Mouse (Mus musculus) ES-E14 (cell line): ENCODE data around the gene Stxbp5l. TPM values are rescaled to one million over a fixed set of nuclear protein-coding genes. Genes with fewer than 3 reads are reported as not detected.

Experiments used
- DNase-seq: peaks from one replicate; pipeline ENCODE4 v3.0.0-alpha.2; 2013; ENCODE audit warnings: low read depth, low spot score
- H3K27ac ChIP-seq: 2 replicates; pipeline ENCODE4 v1.5.1; 2012; ENCODE audit warnings: low read depth, mild to moderate bottlenecking, low read length, moderate library complexity, mixed read lengths; ENCODE audit not compliant: poor library complexity, insufficient read depth, severe bottlenecking
- H3K36me3 ChIP-seq: 2 replicates; pipeline ENCODE4 v1.6.1; 2012; ENCODE audit warnings: mild to moderate bottlenecking, low read length, moderate library complexity, mixed read lengths; ENCODE audit not compliant: control insufficient read depth, poor library complexity, insufficient read depth, severe bottlenecking
- H3K4me1 ChIP-seq, 2 experiments: fragments of 150-350 bp in 1 of 2; sonication (generic) in 1 of 2; 2 replicates each; pipeline ENCODE4 v1.6.1; 2012; ENCODE audit warnings: low read length in 2 of 2, mild to moderate bottlenecking in 1 of 2, mixed read lengths in 1 of 2; ENCODE audit not compliant: control insufficient read depth in 2 of 2, insufficient read depth in 2 of 2, poor library complexity in 1 of 2
- H3K4me3 ChIP-seq, 2 experiments: fragments of 150-350 bp in 1 of 2; sonication (generic) in 1 of 2; 2 replicates each; pipeline ENCODE4 v1.5.1; 2012; ENCODE audit warnings: low read length in 2 of 2, low read depth in 1 of 2, mild to moderate bottlenecking in 1 of 2, mixed read lengths in 1 of 2; ENCODE audit not compliant: insufficient read depth in 1 of 2, poor library complexity in 1 of 2, severe bottlenecking in 1 of 2
- H3K9ac ChIP-seq: 2 replicates; pipeline ENCODE4 v1.6.1; 2012; ENCODE audit warnings: low read depth, mild to moderate bottlenecking, low read length, mixed read lengths; ENCODE audit not compliant: poor library complexity, insufficient read depth, severe bottlenecking
- H3K9me3 ChIP-seq: fragments of 150-350 bp; sonication (generic); 2 replicates; pipeline ENCODE4 v1.6.1; 2012; ENCODE audit warnings: low read depth, mild to moderate bottlenecking, low read length; ENCODE audit not compliant: control insufficient read depth, insufficient read depth
- CHD2 ChIP-seq: IDR thresholded peaks from 2 replicates; pipeline ENCODE4 v1.6.1; 2014; ENCODE audit warnings: mild to moderate bottlenecking, low read depth, low read length, inconsistent platforms
- HCFC1 ChIP-seq: IDR thresholded peaks from 2 replicates; pipeline ENCODE4 v1.6.1; 2012; ENCODE audit warnings: low read length, inconsistent platforms, borderline replicate concordance; ENCODE audit not compliant: insufficient read depth
- MAFK ChIP-seq: IDR thresholded peaks from 2 replicates; pipeline ENCODE4 v1.6.1; 2014; ENCODE audit warnings: mild to moderate bottlenecking, low read depth, low read length, inconsistent platforms; ENCODE audit not compliant: insufficient read depth
- ZC3H11A ChIP-seq: IDR thresholded peaks from 2 replicates; pipeline ENCODE4 v1.6.1; 2012; ENCODE audit warnings: low read depth, mild to moderate bottlenecking, inconsistent platforms, low read length, borderline replicate concordance
- ZNF384 ChIP-seq: IDR thresholded peaks from 2 replicates; pipeline ENCODE4 v1.6.1; 2012; ENCODE audit warnings: low read depth, low read length, inconsistent platforms
- in situ Hi-C, 2 experiments: fragments of 600-800 bp; cut with MboI; formaldehyde crosslinking; loops; one replicate each; pipeline ENCODE4 v1.15.1; 2025; ENCODE audit warnings: low sequenced_read_pairs in 2 of 2, inconsistent platforms in 1 of 2; ENCODE audit not compliant: unreplicated experiment in 2 of 2
- total RNA-seq: library from RNA; depleted of rRNA; stranded (reverse); fragments of 300-350 nt; gene quantifications from 2 replicates; pipeline ENCODE4 v1.2.3, GENCODE M21; 2012; rRNA removed

Stxbp5l gene
- total RNA-seq, 1 experiment = 0.31 TPM

DNA sequence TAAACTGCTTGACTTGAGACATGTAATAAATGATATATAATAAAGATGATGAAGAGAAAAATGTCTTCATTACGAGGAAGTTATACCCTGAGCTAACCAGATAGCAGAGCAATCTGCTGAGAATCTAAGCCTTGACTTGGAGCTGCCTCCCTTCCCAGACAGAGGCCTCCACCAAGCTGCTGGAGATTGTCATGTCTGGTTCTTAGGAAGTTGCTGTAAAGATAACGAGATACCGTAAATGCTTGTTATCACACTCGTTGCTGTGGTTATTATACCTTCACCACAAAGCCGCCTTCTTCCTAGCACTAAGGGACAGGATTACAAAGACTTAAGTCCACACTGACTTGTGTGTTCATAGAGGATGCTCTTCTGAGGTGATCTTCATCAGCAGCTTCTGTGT is 312.4 kb downstream of the Stxbp5l start:
- Histone ChIP-seq H3K36me3 (peaks cover 4% of the 10 kb centered on the region; the same call in 1 of the 2 replicates), H3K27ac (no peak overlapping the region), H3K9me3 (no peaks in the 10 kb centered on the region), H3K4me3 (no peak overlapping the region), H3K4me1 (no peaks in the 10 kb centered on the region), H3K9ac (no peak overlapping the region)
- no peak for DNase-seq
- TF ChIP-seq HCFC1 = no peak
- TF ChIP-seq MAFK = no peak
- TF ChIP-seq CHD2 = no peak
- TF ChIP-seq ZC3H11A = no peak
- TF ChIP-seq ZNF384 = no peak
- in situ Hi-C loops = no loop called here

Other genes starting within 250 kb of the Stxbp5l start
- 39.4 and 54.1 TPM in 2 replicates for gene Gtf2e1, start 154.8 kb upstream of the Stxbp5l start, total RNA-seq
- gene Rabl3, start 154.9 kb upstream of the Stxbp5l start, total RNA-seq = 5.1 and 8.3 TPM in 2 replicates
- 0.21 and 0.40 TPM in 2 replicates for gene Hgd, start 195.2 kb upstream of the Stxbp5l start, total RNA-seq